Mouse (Mus musculus) liver, adult (tissue): Measurements from ENCODE around the gene Odaph.

Experiments
- GATA4 ChIP-seq: IDR thresholded peaks from 2 replicates; pipeline ENCODE4 v1.6.1; 2014; ENCODE audit warnings: mild to moderate bottlenecking, low read length; ENCODE audit not compliant: insufficient replicate concordance

Gene Odaph

DNA sequence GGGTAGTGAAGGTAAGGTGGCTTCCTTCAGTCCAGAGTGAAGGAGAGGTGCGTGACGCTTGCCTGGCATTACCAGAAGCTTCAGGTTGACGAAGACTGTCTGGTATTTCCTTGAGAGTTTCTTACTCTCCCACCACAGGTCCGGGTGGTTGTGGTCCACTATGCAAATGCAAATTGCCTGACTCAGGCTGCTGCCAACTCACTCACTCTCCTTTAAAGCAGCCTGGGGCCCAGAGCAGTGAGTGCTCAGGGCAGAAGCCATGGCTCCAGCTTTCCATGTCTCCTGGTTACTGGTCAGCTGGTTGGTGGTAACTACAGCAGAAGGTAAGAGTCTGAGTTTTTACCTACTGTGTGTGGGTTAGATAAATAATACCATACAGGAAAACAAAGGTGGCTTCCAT lies at the start of gene Odaph:
Odaph (plus strand) TSS at position 240 of the 400 bp plus-strand sequence.
- TF ChIP-seq GATA4: no peak

DNA sequence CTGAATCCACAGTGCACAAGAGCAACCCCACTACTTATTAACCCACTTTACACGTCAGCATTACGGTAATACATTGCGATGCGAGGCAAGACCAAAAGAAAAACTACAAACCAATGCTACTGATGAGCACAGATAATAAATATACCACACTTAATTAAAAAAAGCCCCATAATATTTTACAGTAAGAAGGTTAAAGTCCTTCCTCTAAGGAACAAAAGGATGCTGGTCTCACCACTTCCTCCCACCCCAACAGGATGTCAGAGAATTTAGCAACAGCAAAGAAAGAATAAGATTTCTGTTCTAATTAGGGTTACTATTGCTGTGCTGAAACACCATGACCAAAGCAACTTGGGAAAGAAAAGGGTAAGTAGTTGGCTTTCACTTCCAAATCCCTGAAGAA lies 40.3 kb upstream of the Odaph start:
- no peak for TF ChIP-seq GATA4

GRCm38 (mm10) chr5:91949441-91949840 lies 37.8 kb upstream of the Odaph start:
- no peak for TF ChIP-seq GATA4

DNA sequence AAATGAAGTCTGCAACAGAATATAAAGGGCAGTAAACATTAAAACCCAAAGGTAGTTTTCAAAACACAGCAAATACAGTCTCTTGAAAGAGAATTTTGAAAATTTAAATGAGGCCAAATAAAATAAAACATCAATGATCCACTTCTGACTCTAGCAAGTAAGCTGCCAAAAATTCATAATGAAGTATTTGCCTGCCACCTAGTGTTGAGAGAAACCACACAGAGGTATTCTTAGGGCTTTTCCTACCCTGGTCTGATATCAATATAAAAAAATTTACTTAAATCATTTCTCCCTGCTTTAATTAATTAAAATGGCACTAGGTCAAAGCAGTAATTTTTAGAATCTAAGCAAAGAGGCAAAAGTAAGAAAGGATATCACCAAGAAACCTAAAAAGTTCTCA lies 35.9 kb upstream of the Odaph start:
- TF ChIP-seq GATA4: no peak

GRCm38 (mm10) chr5:91956991-91957760 lies 30.1 kb upstream of the Odaph start:
- TF ChIP-seq GATA4: no peak

- no peak for TF ChIP-seq GATA4
Measured at GRCm38 (mm10) chr5:91959096-91959495, 28.2 kb upstream of the Odaph start.

- no peak for TF ChIP-seq GATA4
Measured at GRCm38 (mm10) chr5:91959986-91960385, 27.3 kb upstream of the Odaph start.

DNA sequence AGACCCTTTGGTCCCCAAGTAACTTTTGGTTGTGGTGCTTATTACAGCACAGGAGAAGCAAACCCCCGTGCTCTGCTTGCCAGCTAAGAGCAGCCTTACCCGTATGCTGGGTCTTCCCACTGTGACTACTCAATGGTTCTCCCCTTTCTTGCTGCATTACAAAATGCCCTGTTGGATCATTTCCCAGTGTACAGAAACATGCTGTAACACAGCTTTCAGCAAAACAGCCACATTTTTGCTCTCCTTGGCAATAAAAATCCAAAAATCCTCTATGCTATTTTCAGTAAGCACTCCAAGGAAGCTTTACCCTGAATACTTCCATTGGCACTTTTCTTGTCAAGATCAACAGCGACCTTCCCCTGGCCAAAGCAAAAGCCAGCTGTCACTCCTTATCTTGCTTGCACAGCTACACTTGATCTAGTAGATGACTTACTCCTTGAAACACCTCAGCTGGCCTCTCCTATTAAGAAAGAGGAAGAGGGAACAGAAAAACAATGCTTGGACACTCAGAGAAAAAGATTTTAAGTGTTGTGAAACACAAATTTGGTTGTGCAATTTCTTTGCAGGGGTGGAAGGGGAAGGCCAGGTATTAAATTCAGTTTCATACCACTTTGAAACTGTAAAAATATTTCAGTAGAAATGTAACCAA lies 26.5 kb upstream of the Odaph start:
- no peak for TF ChIP-seq GATA4

- TF ChIP-seq GATA4: no peak
Measured at GRCm38 (mm10) chr5:91961370-91961769, 25.9 kb upstream of the Odaph start.

DNA sequence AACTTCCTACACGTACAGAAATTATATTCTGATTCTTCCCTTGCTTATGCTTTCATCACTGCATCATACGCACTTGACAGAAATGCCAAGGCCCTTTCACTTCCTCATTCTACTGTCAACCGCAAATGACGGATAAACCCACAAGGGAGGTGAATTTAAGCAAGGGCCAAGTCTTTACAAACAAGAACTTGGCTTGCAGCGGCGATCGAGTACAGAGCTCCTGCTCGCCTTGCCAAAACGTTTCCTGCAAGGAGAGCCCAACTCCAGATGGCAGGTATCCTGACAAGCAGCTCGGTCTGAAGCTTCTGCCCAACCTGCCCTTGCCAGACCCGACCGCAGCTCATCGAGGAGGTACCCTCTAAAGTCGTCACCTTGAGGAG lies 25.0 kb upstream of the Odaph start:
- TF ChIP-seq GATA4: no peak

DNA sequence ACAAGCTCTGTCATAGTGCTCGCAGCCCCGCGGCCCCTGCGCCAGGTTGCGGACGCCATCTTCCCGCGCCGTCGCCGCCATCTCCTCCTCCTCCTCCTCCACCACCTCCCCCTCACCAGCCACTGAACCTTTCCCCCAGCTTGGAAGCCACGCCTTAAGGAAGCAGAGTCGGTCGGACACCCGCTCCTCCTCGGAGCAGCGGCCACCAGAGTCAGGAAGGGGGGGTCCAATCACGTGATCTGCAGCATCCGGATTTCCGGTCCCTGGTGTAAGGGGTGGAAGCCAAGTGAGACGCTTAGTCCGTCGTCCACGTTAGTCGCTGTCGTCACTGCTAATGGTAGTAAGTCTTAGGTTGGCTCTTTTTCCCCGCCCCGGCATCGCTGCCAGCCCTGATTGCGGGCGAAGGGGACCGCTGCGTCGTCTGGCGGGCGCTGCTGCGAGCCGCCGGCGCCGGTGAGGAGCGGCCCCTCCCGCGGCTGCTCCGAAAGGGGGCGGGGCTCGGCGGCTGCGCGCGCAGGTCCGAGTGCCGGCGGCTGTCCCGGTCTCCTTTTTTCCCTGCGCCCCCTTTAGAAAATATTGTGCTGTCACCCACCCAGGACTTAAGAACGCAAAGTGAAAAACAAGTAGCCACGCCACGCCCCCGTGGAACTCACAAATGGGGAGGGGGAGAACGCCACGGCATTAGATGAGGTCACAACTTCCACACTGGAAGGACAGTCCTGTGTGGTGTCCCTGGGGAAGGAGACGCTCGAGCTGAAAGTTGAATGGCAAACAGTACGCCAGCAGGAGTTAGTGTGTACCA lies 24.4 kb upstream of the Odaph start, which contains the start of gene Rchy1:
Rchy1 (minus strand) TSS at position 430 of the 802 bp plus-strand sequence.
- peak; percentile 20; the same call in 1 of the 2 replicates for TF ChIP-seq GATA4

DNA sequence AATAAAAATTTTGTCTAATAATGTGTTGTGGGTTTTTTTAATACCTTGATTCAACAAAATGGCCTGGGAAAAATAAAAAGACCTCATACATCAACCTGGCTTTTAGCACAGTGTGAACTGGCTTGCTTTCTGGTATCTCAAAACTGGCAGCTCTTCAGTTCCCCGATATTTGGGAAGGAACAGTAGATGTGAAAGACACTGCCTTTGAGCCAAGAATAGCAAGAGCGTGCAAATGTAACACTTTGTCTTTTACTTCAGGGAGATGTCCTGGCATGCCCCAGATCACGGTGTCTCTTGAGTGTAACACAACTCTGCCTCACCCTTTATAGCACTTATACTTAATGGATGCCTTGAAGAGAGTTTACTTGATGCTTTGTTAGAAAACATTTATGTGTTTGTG lies 15.2 kb upstream of the Odaph start:
- no peak for TF ChIP-seq GATA4

DNA sequence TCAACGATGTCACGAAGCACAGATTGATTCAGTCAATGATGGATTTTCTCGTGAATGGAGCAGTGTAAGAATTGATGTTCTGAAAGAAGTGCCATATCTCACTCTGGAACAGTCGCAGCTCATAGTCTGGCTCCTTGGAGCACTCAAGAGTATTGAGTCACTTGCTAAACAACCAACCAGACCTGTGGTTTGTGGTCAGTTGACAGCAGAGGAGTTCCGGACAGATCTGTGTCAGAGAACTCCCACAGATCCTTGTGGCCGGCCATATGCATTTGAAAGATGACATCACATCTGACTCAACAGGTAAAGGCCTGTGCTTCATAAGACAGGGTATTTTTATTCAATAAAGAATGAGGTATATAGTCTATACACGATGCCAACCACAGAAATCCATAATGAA lies 13.3 kb upstream of the Odaph start:
- no peak for TF ChIP-seq GATA4

GRCm38 (mm10) chr5:91975758-91976157 lies 11.5 kb upstream of the Odaph start:
- no peak for TF ChIP-seq GATA4

DNA sequence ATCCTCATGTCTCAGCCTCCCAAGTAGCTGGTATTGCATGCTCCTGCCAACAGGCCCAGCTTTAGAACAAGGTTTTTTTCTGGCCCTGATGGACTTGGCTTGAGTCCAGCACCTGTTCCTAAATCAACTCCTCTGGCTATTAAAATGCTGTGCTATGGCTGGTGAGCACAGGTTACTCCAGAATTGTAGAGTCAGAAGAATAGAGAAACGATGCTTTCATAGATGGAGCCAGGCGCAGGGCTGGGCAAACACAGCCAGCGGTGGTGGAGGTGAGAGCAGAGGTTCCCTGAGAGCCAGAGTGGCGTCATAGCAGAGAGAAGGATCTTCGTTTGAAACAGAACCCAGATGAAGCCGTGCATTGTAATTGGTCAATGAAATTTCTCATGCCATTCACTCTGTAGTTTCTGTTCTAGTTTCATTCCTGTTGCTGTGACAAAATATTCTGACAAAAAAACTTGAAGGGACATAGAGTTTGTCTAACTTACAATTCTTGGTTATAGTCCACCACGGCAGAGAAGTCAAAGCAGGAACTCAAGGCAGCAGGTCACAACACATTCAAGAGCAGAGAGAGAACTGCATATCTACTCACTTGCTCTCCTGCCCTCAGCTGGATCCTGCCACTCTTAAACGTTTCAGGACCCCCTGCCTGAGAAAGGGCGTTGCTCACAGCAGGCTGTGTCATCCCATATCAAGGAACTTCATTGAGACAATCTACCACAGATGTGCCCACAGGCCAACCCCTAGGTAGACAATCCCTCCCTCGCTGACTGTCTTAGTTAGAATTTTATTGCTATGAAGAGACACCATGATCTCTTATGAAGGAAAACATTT lies 10.5 kb upstream of the Odaph start:
- TF ChIP-seq GATA4: no peak
